Mouse (Mus musculus): Measurements from ENCODE around the gene Pde4d.

The Pde4d gene

GRCm38 (mm10) chr13:109645284-109645909 is 1195.6 kb downstream of the Pde4d start:
- in situ Hi-C loops (cut with MboI; ENCODE audit: low pct_unique_long_range_greater_than_20kb in 1 of 2, low sequenced_read_pairs in 2 of 2, unreplicated experiment in 1 of 2), result no loop called here

- in situ Hi-C loops (cut with MboI; ENCODE audit: low pct_unique_long_range_greater_than_20kb in 1 of 2, low sequenced_read_pairs in 2 of 2, unreplicated experiment in 1 of 2), result no loop called here
Measured at GRCm38 (mm10) chr13:109645910-109646284, 1196.1 kb downstream of the Pde4d start.

GRCm38 (mm10) chr13:109646597-109647232 is 1197.0 kb downstream of the Pde4d start:
- in situ Hi-C loops (cut with MboI; ENCODE audit: low pct_unique_long_range_greater_than_20kb in 1 of 2, low sequenced_read_pairs in 2 of 2, unreplicated experiment in 1 of 2), result no loop called here

GRCm38 (mm10) chr13:109647479-109648199 is 1197.9 kb downstream of the Pde4d start:
- in situ Hi-C loops (cut with MboI; ENCODE audit: low pct_unique_long_range_greater_than_20kb in 1 of 2, low sequenced_read_pairs in 2 of 2, unreplicated experiment in 1 of 2), result no loop called here

- in situ Hi-C loops (cut with MboI; ENCODE audit: low pct_unique_long_range_greater_than_20kb in 1 of 2, low sequenced_read_pairs in 2 of 2, unreplicated experiment in 1 of 2), result no loop called here
Measured at GRCm38 (mm10) chr13:109648311-109648710, 1198.6 kb downstream of the Pde4d start.

GRCm38 (mm10) chr13:109651790-109652605 is 1202.2 kb downstream of the Pde4d start:
- in situ Hi-C loops (cut with MboI; ENCODE audit: low pct_unique_long_range_greater_than_20kb in 1 of 2, low sequenced_read_pairs in 2 of 2, unreplicated experiment in 1 of 2), result no loop called here

- in situ Hi-C loops (cut with MboI; ENCODE audit: low pct_unique_long_range_greater_than_20kb in 1 of 2, low sequenced_read_pairs in 2 of 2, unreplicated experiment in 1 of 2), result no loop called here
Measured at GRCm38 (mm10) chr13:109652631-109653030, 1202.9 kb downstream of the Pde4d start.

GRCm38 (mm10) chr13:109655390-109655789 is 1205.6 kb downstream of the Pde4d start:
- in situ Hi-C loops (cut with MboI; ENCODE audit: low pct_unique_long_range_greater_than_20kb in 1 of 2, low sequenced_read_pairs in 2 of 2, unreplicated experiment in 1 of 2), result no loop called here

- in situ Hi-C loops (cut with MboI; ENCODE audit: low pct_unique_long_range_greater_than_20kb in 1 of 2, low sequenced_read_pairs in 2 of 2, unreplicated experiment in 1 of 2), result no loop called here
Measured at GRCm38 (mm10) chr13:109659103-109659502, 1209.4 kb downstream of the Pde4d start.

- in situ Hi-C loops (cut with MboI; ENCODE audit: low pct_unique_long_range_greater_than_20kb in 1 of 2, low sequenced_read_pairs in 2 of 2, unreplicated experiment in 1 of 2), result no loop called here
Measured at GRCm38 (mm10) chr13:109661345-109661744, 1211.6 kb downstream of the Pde4d start.

- in situ Hi-C loops (cut with MboI; ENCODE audit: low pct_unique_long_range_greater_than_20kb in 1 of 2, low sequenced_read_pairs in 2 of 2, unreplicated experiment in 1 of 2), result no loop called here
Measured at GRCm38 (mm10) chr13:109662099-109662498, 1212.4 kb downstream of the Pde4d start.

GRCm38 (mm10) chr13:109662731-109663130 is 1213.0 kb downstream of the Pde4d start:
- in situ Hi-C loops (cut with MboI; ENCODE audit: low pct_unique_long_range_greater_than_20kb in 1 of 2, low sequenced_read_pairs in 2 of 2, unreplicated experiment in 1 of 2), result no loop called here

GRCm38 (mm10) chr13:109664956-109665802 is 1215.4 kb downstream of the Pde4d start:
- in situ Hi-C loops (cut with MboI; ENCODE audit: low pct_unique_long_range_greater_than_20kb in 1 of 2, low sequenced_read_pairs in 2 of 2, unreplicated experiment in 1 of 2), result no loop called here

GRCm38 (mm10) chr13:109665803-109666403 is 1216.2 kb downstream of the Pde4d start:
- in situ Hi-C loops (cut with MboI; ENCODE audit: low pct_unique_long_range_greater_than_20kb in 1 of 2, low sequenced_read_pairs in 2 of 2, unreplicated experiment in 1 of 2), result no loop called here

- in situ Hi-C loops (cut with MboI; ENCODE audit: low pct_unique_long_range_greater_than_20kb in 1 of 2, low sequenced_read_pairs in 2 of 2, unreplicated experiment in 1 of 2), result no loop called here
Measured at GRCm38 (mm10) chr13:109669965-109670364, 1220.2 kb downstream of the Pde4d start.

- in situ Hi-C loops (cut with MboI; ENCODE audit: low pct_unique_long_range_greater_than_20kb in 1 of 2, low sequenced_read_pairs in 2 of 2, unreplicated experiment in 1 of 2), result no loop called here
Measured at GRCm38 (mm10) chr13:109671589-109672347, 1222.0 kb downstream of the Pde4d start.

- in situ Hi-C loops (cut with MboI; ENCODE audit: low pct_unique_long_range_greater_than_20kb in 1 of 2, low sequenced_read_pairs in 2 of 2, unreplicated experiment in 1 of 2), result no loop called here
Measured at GRCm38 (mm10) chr13:109677047-109677446, 1227.3 kb downstream of the Pde4d start.
